Mouse (Mus musculus) MEL (cell line): ENCODE measurements around the gene Npy. TPM values are rescaled to one million over a fixed set of nuclear protein-coding genes. Genes with fewer than 3 reads are reported as not detected.

Experiments
- DNase-seq: peaks from one replicate; pipeline ENCODE4 v3.0.0; 2011; ENCODE audit warnings: low read depth, low spot score
- H3K27ac ChIP-seq: 2 replicates; pipeline ENCODE4 v1.5.1; 2012; ENCODE audit warnings: low read depth, mild to moderate bottlenecking, control low read depth, low read length, moderate library complexity; ENCODE audit not compliant: control insufficient read depth
- H3K27me3 ChIP-seq, 2 experiments: fragments of 150-350 bp in 1 of 2; sonication (generic) in 1 of 2; 2 replicates each; pipeline ENCODE4 v1.6.1; 2012; ENCODE audit warnings: low read length in 2 of 2, mild to moderate bottlenecking in 2 of 2, improper control_type of control experiment in 1 of 2, moderate library complexity in 1 of 2; ENCODE audit not compliant: insufficient read depth in 2 of 2, control insufficient read depth in 1 of 2
- H3K36me3 ChIP-seq, 2 experiments: 2 replicates each; pipeline ENCODE4 v1.6.1; 2012 to 2014; ENCODE audit warnings: low read length in 2 of 2, improper control_type of control experiment in 1 of 2, inconsistent platforms in 1 of 2, mild to moderate bottlenecking in 1 of 2; ENCODE audit not compliant: insufficient read depth in 2 of 2, control insufficient read depth in 1 of 2
- H3K4me1 ChIP-seq, 2 experiments: fragments of 150-350 bp in 1 of 2; sonication (generic) in 1 of 2; 2 replicates each; pipeline ENCODE4 v1.6.1; 2012; ENCODE audit warnings: low read length in 2 of 2, improper control_type of control experiment in 1 of 2, mild to moderate bottlenecking in 1 of 2; ENCODE audit not compliant: insufficient read depth in 2 of 2, control insufficient read depth in 1 of 2
- H3K4me3 ChIP-seq, 2 experiments: fragments of 150-350 bp in 1 of 2; sonication (generic) in 1 of 2; 2 replicates each; pipeline ENCODE4 v1.5.1; 2012; ENCODE audit warnings: low read depth in 2 of 2, low read length in 2 of 2, mild to moderate bottlenecking in 2 of 2, moderate library complexity in 2 of 2, control low read depth in 1 of 2, improper control_type of control experiment in 1 of 2; ENCODE audit not compliant: control insufficient read depth in 1 of 2, insufficient read depth in 1 of 2
- H3K79me2 ChIP-seq: 2 replicates; pipeline ENCODE4 v1.6.1; 2012; ENCODE audit warnings: mild to moderate bottlenecking, low read length, moderate library complexity; ENCODE audit not compliant: control insufficient read depth, poor library complexity, insufficient read depth
- H3K9ac ChIP-seq: 2 replicates; pipeline ENCODE4 v1.6.1; 2012; ENCODE audit warnings: low read depth, mild to moderate bottlenecking, control low read depth, low read length, moderate library complexity; ENCODE audit not compliant: control insufficient read depth, poor library complexity, severe bottlenecking
- H3K9me3 ChIP-seq: fragments of 150-350 bp; sonication (generic); replicated peaks from 2 replicates; pipeline ENCODE4 v1.6.1; 2012; ENCODE audit warnings: mild to moderate bottlenecking, low read length, improper control_type of control experiment, moderate library complexity; ENCODE audit not compliant: insufficient read depth
- CHD1 ChIP-seq: IDR thresholded peaks from 2 replicates; pipeline ENCODE4 v1.6.1; 2012; ENCODE audit warnings: low read depth, mild to moderate bottlenecking, inconsistent platforms, low read length, improper control_type of control experiment
- ELF1 ChIP-seq: IDR thresholded peaks from 2 replicates; pipeline ENCODE4 v1.6.1; 2014; ENCODE audit warnings: low read depth, mild to moderate bottlenecking, inconsistent platforms, low read length, improper control_type of control experiment, moderate library complexity
- GABPA ChIP-seq: IDR thresholded peaks from 2 replicates; pipeline ENCODE4 v1.6.1; 2012; ENCODE audit warnings: low read depth, mild to moderate bottlenecking, inconsistent platforms, low read length, improper control_type of control experiment, moderate library complexity
- GATA1 ChIP-seq: IDR thresholded peaks from 2 replicates; pipeline ENCODE4 v1.6.1; 2011; ENCODE audit warnings: low read depth, low read length, improper control_type of control experiment
- JUND ChIP-seq: IDR thresholded peaks from 2 replicates; pipeline ENCODE4 v1.6.1; 2011; ENCODE audit warnings: low read depth, mild to moderate bottlenecking, improper control_type of control experiment, low read length
- MAX ChIP-seq: IDR thresholded peaks from 2 replicates; pipeline ENCODE4 v1.6.1; 2011; ENCODE audit warnings: low read length, improper control_type of control experiment
- MEF2A ChIP-seq: IDR thresholded peaks from 2 replicates; pipeline ENCODE4 v1.6.1; 2014; ENCODE audit warnings: low read depth, mild to moderate bottlenecking, inconsistent platforms, low read length, improper control_type of control experiment; ENCODE audit not compliant: poor library complexity, insufficient replicate concordance, severe bottlenecking; ENCODE audit errors: extremely low read depth
- MYC ChIP-seq: IDR thresholded peaks from 2 replicates; pipeline ENCODE4 v1.6.1; 2011; ENCODE audit warnings: low read depth, mild to moderate bottlenecking, low read length, improper control_type of control experiment, moderate library complexity
- POLR2A ChIP-seq, 2 experiments: IDR thresholded peaks; 2 replicates each; pipeline ENCODE4 v1.6.1; 2011 to 2012; ENCODE audit warnings: low read length in 2 of 2, mild to moderate bottlenecking in 2 of 2, control low read depth in 1 of 2, improper control_type of control experiment in 1 of 2, low read depth in 1 of 2, moderate library complexity in 1 of 2; ENCODE audit not compliant: control insufficient read depth in 1 of 2, insufficient read depth in 1 of 2, poor library complexity in 1 of 2
- POLR2AphosphoS2 ChIP-seq: IDR thresholded peaks from 2 replicates; pipeline ENCODE4 v1.6.1; 2011; ENCODE audit warnings: low read length, improper control_type of control experiment
- USF1 ChIP-seq: IDR thresholded peaks from 2 replicates; pipeline ENCODE4 v1.6.1; 2014; ENCODE audit warnings: low read depth, mild to moderate bottlenecking, inconsistent platforms, low read length, improper control_type of control experiment, moderate library complexity
- ZC3H11A ChIP-seq: IDR thresholded peaks from 2 replicates; pipeline ENCODE4 v1.6.1; 2012; ENCODE audit warnings: low read depth, mild to moderate bottlenecking, inconsistent platforms, low read length, improper control_type of control experiment
- ZNF384 ChIP-seq: IDR thresholded peaks from 2 replicates; pipeline ENCODE4 v1.6.1; 2012; ENCODE audit warnings: low read depth, mild to moderate bottlenecking, inconsistent platforms, low read length, improper control_type of control experiment
- polyA plus RNA-seq, 2 experiments: library from polyadenylated mRNA; stranded (reverse) in 1 of 2; unstranded in 1 of 2; fragments of >175 nt in 1 of 2; fragments of >200 nt in 1 of 2; gene quantifications; 2 replicates each; pipeline versions ENCODE4 v1.2.1 to v1.2.4; 2012; ENCODE audit warnings: low replicate concordance in 2 of 2, low read depth in 1 of 2; ENCODE audit not compliant: insufficient read length in 2 of 2, insufficient read depth in 1 of 2, missing spikeins in 1 of 2
- total RNA-seq: library from RNA; depleted of rRNA; stranded (reverse); fragments of 300-350 nt; gene quantifications from 2 replicates; pipeline ENCODE4 v1.2.3, GENCODE M21; 2012; rRNA removed

Npy gene
- not detected in 2 replicates for total RNA-seq
- not detected for polyA plus RNA-seq

GRCm38 (mm10) chr6:49821961-49822870 lies at the start of gene Npy:
Gene Npy (plus strand): TSS chr6:49822710.
- no peaks in the 10 kb centered on the region for H3K9me3 ChIP-seq
- H3K9ac ChIP-seq: no peak within 1 kb of the TSS
- no peaks in the 10 kb centered on the region for H3K36me3 ChIP-seq
- TF ChIP-seq ZC3H11A: no peak
- no peak for TF ChIP-seq GABPA
- no peak for TF ChIP-seq POLR2AphosphoS2
- TF ChIP-seq MYC: no peak
- TF ChIP-seq GATA1: no peak
- TF ChIP-seq POLR2A (IDR thresholded peaks at IDR 0.05; ENCODE audit: control insufficient read depth in 1 of 2, insufficient read depth in 1 of 2, low read depth in 1 of 2, low read length in 2 of 2, poor library complexity in 1 of 2): 0 out of 4 replicates have a peak, but pooled peaks of 1 of the 2 experiments have one; percentile 5
- no peak for TF ChIP-seq JUND
- H3K27ac ChIP-seq: no peak within 1 kb of the TSS
- H3K4me3 ChIP-seq: no peak within 1 kb of the TSS
- H3K27me3 ChIP-seq: no peaks in the 10 kb centered on the region; a peak in 1 of 4 replicates
- H3K4me1 ChIP-seq: no peaks in the 10 kb centered on the region
- no peak for DNase-seq
- no peaks in the 10 kb centered on the region for H3K79me2 ChIP-seq

- Histone ChIP-seq H3K4me3 (no peak overlapping the region), H3K27me3 (no peaks in the 10 kb centered on the region), H3K9me3 (no peaks in the 10 kb centered on the region), H3K4me1 (no peaks in the 10 kb centered on the region), H3K79me2 (no peaks in the 10 kb centered on the region), H3K27ac (no peak overlapping the region), H3K36me3 (no peaks in the 10 kb centered on the region), H3K9ac (no peak overlapping the region)
- TF ChIP-seq ELF1 (no peak), JUND (no peak)
- no peak for DNase-seq
These were observed 47.5 kb upstream of the Npy start for GRCm38 (mm10) chr6:49775006-49775405.

- Histone ChIP-seq H3K36me3 (no peaks in the 10 kb centered on the region), H3K9ac (no peak overlapping the region), H3K27me3 (no peaks in the 10 kb centered on the region), H3K9me3 (no peaks in the 10 kb centered on the region), H3K4me3 (no peak overlapping the region), H3K4me1 (no peaks in the 10 kb centered on the region), H3K27ac (no peak overlapping the region), H3K79me2 (no peaks in the 10 kb centered on the region)
- TF ChIP-seq CHD1 (no peak), MEF2A (no peak), ZNF384 (no peak), MAX (no peak), USF1 (no peak)
- no peak for DNase-seq
These were observed 44.4 kb upstream of the Npy start for GRCm38 (mm10) chr6:49778109-49778508.
